Mouse (Mus musculus) MEL (cell line): ENCODE results near the gene Kat6b.

ENCODE experiments used
- NRF1 ChIP-seq: IDR thresholded peaks from 2 replicates; pipeline ENCODE4 v1.6.1; 2014; ENCODE audit warnings: low read depth, mild to moderate bottlenecking, inconsistent platforms, low read length, improper control_type of control experiment, moderate library complexity; ENCODE audit not compliant: poor library complexity, insufficient read depth, severe bottlenecking
- POLR2AphosphoS2 ChIP-seq: IDR thresholded peaks from 2 replicates; pipeline ENCODE4 v1.6.1; 2011; ENCODE audit warnings: low read length, improper control_type of control experiment
- TBP ChIP-seq: IDR thresholded peaks from 2 replicates; pipeline ENCODE4 v1.8.0; 2011; ENCODE audit warnings: low read depth, low read length, improper control_type of control experiment
- ZMIZ1 ChIP-seq: IDR thresholded peaks from 2 replicates; pipeline ENCODE4 v1.6.1; 2012; ENCODE audit warnings: low read depth, mild to moderate bottlenecking, inconsistent platforms, low read length, improper control_type of control experiment, moderate library complexity

DNA sequence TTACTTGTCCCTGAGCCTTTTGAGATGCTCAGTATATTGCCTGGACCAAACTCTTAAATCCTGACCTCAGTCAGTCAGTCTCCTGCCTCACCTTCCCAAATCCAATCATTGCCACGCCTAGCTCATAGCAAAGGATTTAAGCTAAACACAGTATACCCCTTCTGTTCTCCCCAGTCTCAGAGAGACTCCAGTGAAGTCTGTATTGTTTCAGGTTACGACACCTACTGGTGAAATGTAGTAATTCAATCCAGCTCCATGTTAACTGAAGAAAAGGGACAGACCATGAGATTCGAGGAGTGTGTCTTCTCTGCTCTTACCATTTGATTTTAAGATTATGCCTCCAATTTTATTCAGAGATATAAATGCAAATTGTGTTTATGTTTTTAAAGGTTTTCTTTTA is 129.0 kb downstream of the Kat6b start:
- TF ChIP-seq POLR2AphosphoS2 (no peak), TBP (no peak), ZMIZ1 (no peak), NRF1 (no peak)
